Mouse (Mus musculus): ENCODE data around the gene Yjefn3.

The Yjefn3 gene

DNA sequence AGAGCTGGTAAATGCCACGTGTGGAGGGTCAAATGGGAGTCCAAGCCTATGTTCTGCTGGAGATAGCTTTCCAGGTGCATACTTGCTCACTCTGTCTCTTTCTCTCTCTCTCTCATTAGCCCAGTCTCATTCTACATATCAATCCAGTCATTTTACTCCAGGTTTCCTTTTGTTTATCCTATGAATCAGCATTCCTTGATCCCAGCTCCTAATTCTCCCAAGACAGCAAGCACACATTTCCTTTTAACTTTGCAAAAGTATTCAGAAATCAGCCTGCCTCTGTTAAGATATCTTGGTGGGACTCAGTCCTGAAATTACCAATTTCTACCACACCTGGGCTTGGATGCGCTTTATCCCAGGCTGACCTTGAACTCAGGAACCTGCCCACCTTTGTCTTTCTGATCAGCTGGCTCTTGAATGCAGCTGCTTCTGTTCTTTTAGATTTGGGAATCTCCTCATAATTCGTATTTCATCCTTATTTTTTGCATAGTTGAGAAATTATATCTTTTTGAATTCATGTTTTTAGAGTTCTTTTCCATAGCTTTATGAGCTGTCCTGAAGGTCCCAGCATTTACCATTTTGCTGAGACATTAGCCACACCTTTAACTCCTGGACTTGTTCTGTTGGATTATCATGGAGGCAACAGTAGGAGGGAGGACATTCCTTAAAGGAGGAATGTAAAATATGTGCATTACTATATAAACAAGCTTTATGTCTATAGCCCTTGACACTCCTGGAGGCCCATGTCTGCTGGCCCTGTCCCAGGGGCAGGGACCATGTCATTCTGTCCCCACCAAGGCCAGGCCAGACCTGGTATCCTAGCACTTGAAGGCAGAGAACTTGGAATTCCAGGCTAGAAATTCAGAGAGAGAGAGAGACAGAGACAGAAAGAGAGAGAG lies 55.1 kb downstream of the Yjefn3 start:
- no peak for DNase-seq (ENCODE audit: extremely low spot score, low read depth, low spot score)

All from hindlimb bud, embryonic 11.5 days (tissue).